8 mouse cellular contexts compared by ENCODE assay signal in the genomic region with DNA sequence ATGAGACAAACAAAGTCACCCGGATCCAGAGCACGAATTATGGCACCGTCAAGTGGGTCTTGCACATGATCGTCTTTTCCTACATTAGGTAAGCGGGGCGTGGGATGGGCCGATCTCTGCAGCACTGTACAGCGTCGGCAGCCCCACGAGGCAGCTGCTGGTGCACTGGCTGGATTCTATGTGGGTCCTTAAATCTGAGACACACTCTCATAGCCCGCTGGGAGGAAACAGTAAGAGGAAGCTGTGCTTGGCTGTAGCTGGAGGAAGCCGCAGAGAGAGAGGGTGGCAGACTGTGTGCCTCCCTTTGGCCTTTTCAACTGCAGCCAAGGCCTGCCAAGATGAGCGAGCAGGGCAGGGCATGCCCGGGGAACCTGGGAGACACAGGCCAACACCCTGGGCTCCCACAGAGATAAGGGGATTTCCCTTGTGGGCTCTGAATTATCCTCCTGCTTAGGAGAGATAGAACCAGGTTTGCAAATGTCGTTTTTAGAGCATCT. TPM values are rescaled to one million over a fixed set of nuclear protein-coding genes. Genes with fewer than 3 reads are reported as not detected.
DNase-seq lines count a peak whose midpoint lies in the region; ATAC-seq and TF ChIP-seq lines count a peak whose summit lies in the region.

No protein-coding gene starts in this region.

- 0 out of 2 replicates have a peak overlapping the region, but pooled peaks have one; percentile 1 for H3K27ac ChIP-seq in testis, adult 2 months (ENCODE audit: control insufficient read depth, insufficient read depth, low read depth, low read length)
- H3K27ac ChIP-seq in liver, embryonic 13.5 days = no peak overlapping the region
- peak overlapping the region; percentile 57 for H3K27ac ChIP-seq in neural tube, embryonic 13.5 days (replicated peaks)

- TF ChIP-seq POLR2A in testis, adult 2 months (IDR thresholded peaks at IDR 0.05; ENCODE audit: control insufficient read depth, low read depth, low read length) = no peak

- intact Hi-C loops in heart, postnatal 10 days (cut with DNase I) = loop anchor here (10.0 kb wide), 1 partner anchor 379 kb away; a partner anchor contains a TSS
- intact Hi-C loops in gastrocnemius, postnatal 14 days (cut with DNase I; ENCODE audit: low total_unique reads) = no loop called here

- DNase-seq in cerebellum, adult 18-20 months = peak; percentile 52 to 53
- no peak for DNase-seq in cerebellum, postnatal 4 days (ENCODE audit: low spot score in 2 of 2)
- no peak for DNase-seq in testis, postnatal 10 days (ENCODE audit: low spot score)
- DNase-seq in heart, postnatal 10 days = peak; percentile 36 to 40
- DNase-seq in liver, embryonic 13.5 days = peak; percentile 34
- no peak for DNase-seq in gastrocnemius, postnatal 14 days

- peak overlapping the region; percentile 25; the same call in 1 of the 2 replicates for H3K4me2 ChIP-seq in liver, embryonic 13.5 days
- peak overlapping the region; percentile 34 for H3K4me2 ChIP-seq in neural tube, embryonic 13.5 days

- no peak overlapping the region for H3K9ac ChIP-seq in liver, embryonic 13.5 days
- peak overlapping the region; percentile 47 for H3K9ac ChIP-seq in neural tube, embryonic 13.5 days

- peaks cover 10% of the 10 kb centered on the region for H3K4me1 ChIP-seq in testis, adult 2 months (ENCODE audit: control insufficient read depth, insufficient read depth, low read length)
- H3K4me1 ChIP-seq in liver, embryonic 13.5 days (replicated peaks) = peaks cover 28% of the 10 kb centered on the region
- H3K4me1 ChIP-seq in neural tube, embryonic 13.5 days (replicated peaks) = peaks cover 15% of the 10 kb centered on the region

- H3K4me3 ChIP-seq in testis, adult 2 months (ENCODE audit: control insufficient read depth, low read depth, low read length) = peak overlapping the region; percentile 9
- no peak overlapping the region for H3K4me3 ChIP-seq in liver, embryonic 13.5 days (replicated peaks)
- H3K4me3 ChIP-seq in neural tube, embryonic 13.5 days = peak overlapping the region; percentile 15

- H3K27me3 ChIP-seq in testis, adult 2 months (ENCODE audit: control insufficient read depth, insufficient read depth, low read length) = no peaks in the 10 kb centered on the region
- no peaks in the 10 kb centered on the region; the same call in 1 of the 2 replicates for H3K27me3 ChIP-seq in liver, embryonic 13.5 days
- no peaks in the 10 kb centered on the region for H3K27me3 ChIP-seq in neural tube, embryonic 13.5 days

- H3K36me3 ChIP-seq in testis, adult 2 months (ENCODE audit: control insufficient read depth, insufficient read depth, low read length) = no peaks in the 10 kb centered on the region
- no peaks in the 10 kb centered on the region for H3K36me3 ChIP-seq in liver, embryonic 13.5 days
- no peaks in the 10 kb centered on the region for H3K36me3 ChIP-seq in neural tube, embryonic 13.5 days

- peak; percentile 66 for ATAC-seq in liver, embryonic 13.5 days (ENCODE audit: low read depth)
- peak; percentile 56; the same call in 1 of the 2 replicates for ATAC-seq in neural tube, embryonic 13.5 days (ENCODE audit: low read depth)

- no peak for TF ChIP-seq CTCF in testis, adult 2 months (IDR thresholded peaks at IDR 0.05; ENCODE audit: control insufficient read depth, insufficient read depth, insufficient replicate concordance, low read depth, low read length)

- H3K9me3 ChIP-seq in liver, embryonic 13.5 days (replicated peaks) = no peaks in the 10 kb centered on the region
- H3K9me3 ChIP-seq in neural tube, embryonic 13.5 days = no peaks in the 10 kb centered on the region

- WGBS in liver, embryonic 13.5 days (ENCODE audit: insufficient replicate concordance) = 22% methylated on average over 15 of the region's 15 CpGs
- 63% methylated on average over 15 of the region's 15 CpGs for WGBS in neural tube, embryonic 13.5 days

RNA-seq across cellular contexts. Expression of a gene that starts 0.4 kb away (rescaled TPM):
- polyA plus RNA-seq in testis, adult 2 months (2012; rRNA removed) = 5.0 and 6.7 TPM in 2 replicates
- 1 to 10 TPM; 3.5 to 5.2 TPM for total RNA-seq in heart, postnatal 10 days (2021)
- 0.98 and 1.3 TPM in 2 replicates for polyA plus RNA-seq in liver, embryonic 13.5 days (2015; fragmentation: Nextera tagmentation; extraction: Ambion mirVana)
- polyA plus RNA-seq in neural tube, embryonic 13.5 days (2015; fragmentation: Nextera tagmentation; extraction: Ambion mirVana) = 5.8 and 5.9 TPM in 2 replicates
- total RNA-seq in gastrocnemius, postnatal 14 days (2021) = 1 to 10 TPM; 2.4 to 2.7 TPM

RNA-seq across cellular contexts. Expression of a gene that starts 29.8 kb away (rescaled TPM):
- polyA plus RNA-seq in testis, adult 2 months (2012; rRNA removed) = 21.6 and 30.8 TPM in 2 replicates
- total RNA-seq in heart, postnatal 10 days (2021) = 10 to 100 TPM; 51.7 to 53.1 TPM
- polyA plus RNA-seq in liver, embryonic 13.5 days (2015; fragmentation: Nextera tagmentation; extraction: Ambion mirVana) = 3.0 and 3.8 TPM in 2 replicates
- polyA plus RNA-seq in neural tube, embryonic 13.5 days (2015; fragmentation: Nextera tagmentation; extraction: Ambion mirVana) = 54.0 and 57.8 TPM in 2 replicates
- 1 to 10 TPM; 3.7 to 6.2 TPM for total RNA-seq in gastrocnemius, postnatal 14 days (2021)

Comparison
In these comparisons a context has a peak if more than half of its experiments do, and no peak if none do; other contexts are left out.
1. DNase-seq: peak in cerebellum, adult 18-20 months (2 of 2), heart, postnatal 10 days (2 of 2) and liver, embryonic 13.5 days (single experiment); none in cerebellum, postnatal 4 days (0 of 2), testis, postnatal 10 days (single experiment) and gastrocnemius, postnatal 14 days (single experiment).